Mouse (Mus musculus) lung, postnatal 25 days (tissue): ENCODE results near the gene Tgfbr3.
A peak's percentile ranks its signal among the peaks of the same experiment; 100 is the strongest.

ENCODE experiments used
- DNase-seq: peaks from one replicate; pipeline ENCODE4 v3.0.0; 2022; ENCODE audit warnings: low spot score

The Tgfbr3 gene

GRCm38 (mm10) chr5:107289234-107289764 is at the start of gene Tgfbr3:
Tgfbr3 (minus strand) TSS chr5:107289629.
- peak; percentile 84 for DNase-seq

- DNase-seq = no peak
Observed at GRCm38 (mm10) chr5:107330916-107331421, 41.5 kb upstream of the Tgfbr3 start, which contains the start of gene Brdt. Brdt (plus strand) TSS chr5:107331159.

GRCm38 (mm10) chr5:107320703-107321102 is 31.3 kb upstream of the Tgfbr3 start:
- DNase-seq = peak; percentile 47

GRCm38 (mm10) chr5:107317141-107317540 is 27.7 kb upstream of the Tgfbr3 start:
- DNase-seq = no peak

- DNase-seq = no peak
Observed at GRCm38 (mm10) chr5:107307432-107307831, 18.0 kb upstream of the Tgfbr3 start.

- no peak for DNase-seq
Observed at GRCm38 (mm10) chr5:107304117-107304825, 14.8 kb upstream of the Tgfbr3 start.

GRCm38 (mm10) chr5:107303350-107303861 is 14.0 kb upstream of the Tgfbr3 start:
- no peak for DNase-seq

GRCm38 (mm10) chr5:107298854-107299253 is 9.4 kb upstream of the Tgfbr3 start:
- no peak for DNase-seq

- no peak for DNase-seq
Observed at GRCm38 (mm10) chr5:107296512-107297322, 7.3 kb upstream of the Tgfbr3 start.

- DNase-seq = peak; percentile 35
Observed at GRCm38 (mm10) chr5:107295817-107296511, 6.5 kb upstream of the Tgfbr3 start.

GRCm38 (mm10) chr5:107295061-107295816 is 5.8 kb upstream of the Tgfbr3 start:
- peak; percentile 39 for DNase-seq

- no peak for DNase-seq
Observed at GRCm38 (mm10) chr5:107294041-107294440, 4.6 kb upstream of the Tgfbr3 start.

- DNase-seq = no peak
Observed at GRCm38 (mm10) chr5:107289986-107290385, 557 bp upstream of the Tgfbr3 start.

- no peak for DNase-seq
Observed at GRCm38 (mm10) chr5:107288427-107289233, 799 bp downstream of the Tgfbr3 start.

- no peak for DNase-seq
Observed at GRCm38 (mm10) chr5:107287908-107288267, 1.5 kb downstream of the Tgfbr3 start.

- peak; percentile 74 for DNase-seq
Observed at GRCm38 (mm10) chr5:107287254-107287907, 2.0 kb downstream of the Tgfbr3 start.

- no peak for DNase-seq
Observed at GRCm38 (mm10) chr5:107285563-107285962, 3.9 kb downstream of the Tgfbr3 start.

- DNase-seq = peak; percentile 46
Observed at GRCm38 (mm10) chr5:107283935-107284524, 5.4 kb downstream of the Tgfbr3 start.

- no peak for DNase-seq
Observed at GRCm38 (mm10) chr5:107282561-107283307, 6.7 kb downstream of the Tgfbr3 start.
